Mouse (Mus musculus) neural tube, embryonic 14.5 days (tissue): ENCODE measurements around the gene Acp1. TPM values are rescaled to one million over a fixed set of nuclear protein-coding genes. Genes with fewer than 3 reads are reported as not detected.

Experiments
- ATAC-seq: fragments of 200-750 bp; cut with Nextera tagmentation; 2 replicates; pipeline ENCODE4 v1.8.0; 2017; ENCODE audit warnings: low read depth, mild to moderate bottlenecking, moderate TSS enrichment, moderate library complexity
- H3K27ac ChIP-seq: fragments of 300-500 bp; sonication (generic); 2 replicates; pipeline ENCODE4 v1.5.1; 2014; ENCODE audit warnings: low read depth, mild to moderate bottlenecking, control low read depth, low read length, moderate library complexity, mixed read lengths
- H3K27me3 ChIP-seq: fragments of 300-500 bp; sonication (generic); 2 replicates; pipeline ENCODE4 v1.6.1; 2014; ENCODE audit warnings: low read length; ENCODE audit not compliant: control insufficient read depth, insufficient read depth
- H3K36me3 ChIP-seq: fragments of 300-500 bp; sonication (generic); 2 replicates; pipeline ENCODE4 v1.6.1; 2014; ENCODE audit warnings: low read length, mixed read lengths; ENCODE audit not compliant: control insufficient read depth, insufficient read depth
- H3K4me1 ChIP-seq: fragments of 300-500 bp; sonication (generic); 2 replicates; pipeline ENCODE4 v1.6.1; 2014; ENCODE audit warnings: low read length; ENCODE audit not compliant: control insufficient read depth, insufficient read depth
- H3K4me2 ChIP-seq: fragments of 300-500 bp; sonication (generic); 2 replicates; pipeline ENCODE4 v1.6.1; 2014; ENCODE audit warnings: mild to moderate bottlenecking, low read depth, low read length, control low read depth
- H3K4me3 ChIP-seq: fragments of 300-500 bp; sonication (generic); 2 replicates; pipeline ENCODE4 v1.5.1; 2014; ENCODE audit warnings: low read depth, low read length, control low read depth, mixed read lengths
- H3K9ac ChIP-seq: fragments of 300-500 bp; sonication (generic); replicated peaks from 2 replicates; pipeline ENCODE4 v1.6.1; 2014; ENCODE audit warnings: low read depth, mild to moderate bottlenecking, control low read depth, low read length, mixed read lengths
- H3K9me3 ChIP-seq: fragments of 300-500 bp; sonication (generic); 2 replicates; pipeline ENCODE4 v1.6.1; 2016; ENCODE audit warnings: low read length; ENCODE audit not compliant: control insufficient read depth
- WGBS: fragments of 180-500 bp; shearing (Covaris S2); extraction: QIAGEN DNeasy Blood & Tissue Kit; methylation state at CpG from one replicate; pipeline ENCODE4 v1.1.7; 2014; 5-methylcytosine and 5-hydroxymethylcytosine counted together
- polyA plus RNA-seq: library from polyadenylated mRNA; unstranded; fragments of >200 nt; fragmentation: Nextera tagmentation; extraction: Ambion mirVana; gene quantifications from 2 replicates; pipeline ENCODE4 v1.2.1, GENCODE M21; 2014

Acp1 gene
- 116 and 130 TPM in 2 replicates for polyA plus RNA-seq

DNA sequence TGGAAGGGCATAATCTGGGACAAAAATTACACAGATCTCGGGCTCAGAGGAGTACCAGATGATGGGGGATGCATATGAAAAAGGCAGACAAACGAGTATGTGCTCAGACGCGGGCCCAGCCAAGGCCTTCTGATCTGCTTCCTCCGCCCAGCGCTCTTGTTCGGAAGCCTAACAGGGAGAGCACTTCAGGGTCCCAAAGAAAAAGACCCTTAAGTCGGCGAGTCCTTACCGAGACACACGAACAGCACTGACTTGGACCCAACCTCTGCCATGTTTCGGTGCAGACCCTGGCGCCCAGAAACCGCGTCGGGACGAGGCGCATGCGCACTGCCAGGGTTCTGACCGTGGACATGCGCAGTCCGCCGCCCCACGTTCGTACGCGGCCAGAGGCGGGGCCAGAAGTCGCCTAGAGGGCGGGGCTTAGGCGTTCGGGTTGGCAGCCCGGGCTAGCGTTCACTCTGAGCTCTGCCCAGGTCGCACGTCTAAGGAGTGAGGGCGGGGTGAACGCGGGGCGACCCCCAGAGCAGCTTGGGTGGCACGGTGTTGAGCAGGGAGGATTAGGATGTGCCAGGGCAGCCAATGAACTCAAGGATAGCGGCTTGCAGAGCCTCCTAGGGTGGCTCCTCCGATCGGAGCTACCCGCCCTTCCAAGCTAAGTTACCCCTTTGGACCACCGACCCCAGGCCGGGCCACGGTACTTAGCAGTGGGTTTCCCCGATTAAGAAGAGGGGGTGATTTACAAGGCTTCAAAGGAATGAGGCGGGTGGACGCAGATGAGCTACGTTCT is at the start of gene Acp1, which contains the start of gene Sh3yl1:
TSS of gene Acp1 (minus strand) at position 329 of the 787 bp plus-strand sequence.
TSS of gene Sh3yl1 (plus strand) at position 408 of the 787 bp plus-strand sequence.
- H3K4me2 ChIP-seq = peak within 1 kb of the TSS; percentile 94
- H3K9me3 ChIP-seq = no peaks in the 10 kb centered on the region
- peak within 1 kb of the TSS; percentile 45 for H3K4me3 ChIP-seq
- H3K27ac ChIP-seq = peak within 1 kb of the TSS; percentile 44; the same call in 1 of the 2 replicates
- peak within 1 kb of the TSS; percentile 58 for H3K9ac ChIP-seq
- ATAC-seq = peak; percentile 98
- H3K4me1 ChIP-seq = peaks cover 13% of the 10 kb centered on the region
- WGBS = under 1% methylated on average over 52 of the region's 52 CpGs
- H3K36me3 ChIP-seq = no peaks in the 10 kb centered on the region
- no peaks in the 10 kb centered on the region for H3K27me3 ChIP-seq

DNA sequence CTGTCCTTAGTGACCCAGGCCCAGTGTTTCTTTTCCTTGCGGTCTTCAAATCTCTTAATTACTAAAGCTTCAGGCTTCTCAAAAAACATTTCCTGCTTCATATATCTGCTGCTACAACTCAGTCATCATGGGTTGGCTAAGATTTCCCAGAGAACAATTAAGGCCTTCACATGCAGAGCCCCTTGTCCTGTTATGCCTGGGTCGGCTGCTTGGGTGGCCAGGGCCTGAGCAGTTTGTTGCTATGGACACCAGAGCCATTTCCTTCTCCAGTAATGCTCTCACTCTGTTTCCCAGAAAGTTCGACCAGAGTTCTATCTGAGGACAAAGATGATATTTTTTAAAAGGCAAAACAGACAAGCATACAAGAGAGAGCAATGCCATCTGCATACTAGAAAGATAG is 32.8 kb upstream of the Acp1 start:
- Histone ChIP-seq H3K4me3 (no peak overlapping the region), H3K9me3 (no peaks in the 10 kb centered on the region), H3K9ac (no peak overlapping the region), H3K27ac (no peak overlapping the region), H3K27me3 (no peaks in the 10 kb centered on the region), H3K4me1 (no peaks in the 10 kb centered on the region), H3K36me3 (peaks cover 12% of the 10 kb centered on the region; the same call in 1 of the 2 replicates), H3K4me2 (no peak overlapping the region)
- no peak for ATAC-seq
- WGBS = 41% methylated on average over 3 of the region's 3 CpGs

DNA sequence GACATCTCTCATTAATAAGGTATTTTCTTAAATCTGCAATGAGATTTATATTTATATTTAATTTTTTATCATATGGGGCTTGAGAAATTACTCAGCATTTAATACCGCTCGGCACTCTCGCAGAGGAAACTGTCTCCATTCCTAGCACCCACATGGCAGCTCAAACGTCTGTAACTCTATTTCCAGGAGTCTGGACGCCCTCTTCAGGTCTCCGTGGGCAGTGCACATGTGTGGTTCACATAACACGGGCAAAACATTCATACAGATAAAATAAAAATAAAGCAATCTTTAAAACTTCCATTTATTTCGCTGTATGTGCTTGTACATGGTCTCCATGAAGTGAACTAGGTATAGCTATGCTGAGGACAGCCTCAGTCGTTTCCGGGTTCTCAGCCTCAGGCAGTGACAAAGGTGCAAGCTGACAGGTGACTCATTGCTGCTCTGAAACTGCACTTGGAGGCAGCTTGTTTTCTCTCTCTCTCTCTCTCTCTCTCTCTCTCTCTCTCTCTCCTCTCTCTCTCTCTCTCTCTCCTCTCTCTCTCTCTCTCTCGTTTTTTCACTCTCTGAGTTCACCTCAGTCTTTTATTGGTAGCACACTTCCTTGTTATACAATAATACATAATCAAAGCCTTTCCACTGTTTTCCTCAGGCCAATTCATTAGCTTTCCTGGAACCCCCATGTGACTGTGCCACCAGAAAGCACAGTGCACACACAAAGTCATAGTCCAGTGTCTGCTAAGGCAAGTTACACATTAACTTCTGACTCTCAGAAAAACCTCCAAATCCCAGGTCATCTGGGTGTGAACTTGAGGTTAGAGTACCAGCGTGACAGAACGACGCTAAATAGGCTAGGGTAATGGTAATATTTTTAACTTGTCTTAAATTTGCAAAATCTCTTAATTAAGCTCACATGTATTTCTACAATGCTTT is 31.9 kb upstream of the Acp1 start:
- Histone ChIP-seq H3K36me3 (peaks cover 12% of the 10 kb centered on the region; the same call in 1 of the 2 replicates), H3K27ac (no peak overlapping the region), H3K27me3 (no peaks in the 10 kb centered on the region), H3K9me3 (no peaks in the 10 kb centered on the region), H3K9ac (no peak overlapping the region), H3K4me2 (no peak overlapping the region), H3K4me1 (no peaks in the 10 kb centered on the region), H3K4me3 (no peak overlapping the region)
- ATAC-seq = no peak
- WGBS = 85% methylated on average over 14 of the region's 14 CpGs

DNA sequence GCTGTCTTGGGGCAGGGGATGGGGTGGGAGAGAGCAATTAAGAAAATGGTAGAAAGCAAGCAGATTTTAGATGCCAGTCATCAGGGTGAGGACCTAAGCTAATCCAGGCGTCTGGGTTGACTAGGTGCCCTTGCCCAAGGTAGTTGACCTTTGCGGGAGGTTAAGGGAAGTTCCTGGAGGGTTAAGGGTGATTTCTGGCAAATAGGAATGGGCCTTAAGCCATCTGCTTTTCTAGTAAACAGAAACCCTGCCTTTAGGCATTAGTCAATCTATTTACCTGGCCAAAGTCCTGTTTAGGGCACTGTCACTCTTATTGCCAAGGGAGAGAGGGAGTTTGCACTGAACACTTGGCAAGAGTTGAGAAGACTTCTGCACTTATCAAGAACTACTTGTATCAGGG is 25.5 kb upstream of the Acp1 start:
- no peak overlapping the region for H3K4me2 ChIP-seq
- H3K9ac ChIP-seq = no peak overlapping the region
- 0 out of 2 replicates have a peak, but pooled peaks cover 4% of the 10 kb centered on the region for H3K36me3 ChIP-seq
- 83% methylated on average over 2 of the region's 2 CpGs for WGBS
- H3K9me3 ChIP-seq = no peaks in the 10 kb centered on the region
- no peak overlapping the region for H3K27ac ChIP-seq
- no peaks in the 10 kb centered on the region for H3K27me3 ChIP-seq
- H3K4me1 ChIP-seq = no peaks in the 10 kb centered on the region
- H3K4me3 ChIP-seq = no peak overlapping the region
- ATAC-seq = no peak

DNA sequence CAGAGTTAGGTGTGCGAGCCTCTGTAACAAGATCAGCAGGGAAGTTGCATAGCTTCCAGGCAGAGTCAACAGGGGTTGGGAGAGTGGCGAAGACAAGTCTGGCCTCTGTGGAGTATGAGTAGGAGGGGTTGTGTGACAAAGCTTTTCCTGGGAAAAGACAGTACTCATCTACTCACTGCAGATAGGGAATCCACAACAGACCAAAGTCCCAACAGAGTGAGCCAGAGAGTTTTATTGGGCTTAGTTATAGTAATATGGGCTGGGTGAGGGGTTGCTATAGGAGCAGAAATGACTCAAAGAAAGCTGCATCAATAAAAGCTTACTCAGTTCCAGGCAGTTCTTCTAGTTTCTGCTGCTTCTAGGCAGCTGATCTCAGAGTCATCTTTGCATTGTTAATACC is 21.9 kb upstream of the Acp1 start:
- no peaks in the 10 kb centered on the region for H3K27me3 ChIP-seq
- no peaks in the 10 kb centered on the region for H3K4me1 ChIP-seq
- WGBS = 81% methylated on average over 2 of the region's 2 CpGs
- no peak for ATAC-seq
- no peaks in the 10 kb centered on the region for H3K9me3 ChIP-seq
- no peak overlapping the region for H3K4me3 ChIP-seq
- 0 out of 2 replicates have a peak, but pooled peaks cover under 1% of the 10 kb centered on the region for H3K36me3 ChIP-seq
- no peak overlapping the region for H3K27ac ChIP-seq
- H3K4me2 ChIP-seq = no peak overlapping the region
- H3K9ac ChIP-seq = no peak overlapping the region

DNA sequence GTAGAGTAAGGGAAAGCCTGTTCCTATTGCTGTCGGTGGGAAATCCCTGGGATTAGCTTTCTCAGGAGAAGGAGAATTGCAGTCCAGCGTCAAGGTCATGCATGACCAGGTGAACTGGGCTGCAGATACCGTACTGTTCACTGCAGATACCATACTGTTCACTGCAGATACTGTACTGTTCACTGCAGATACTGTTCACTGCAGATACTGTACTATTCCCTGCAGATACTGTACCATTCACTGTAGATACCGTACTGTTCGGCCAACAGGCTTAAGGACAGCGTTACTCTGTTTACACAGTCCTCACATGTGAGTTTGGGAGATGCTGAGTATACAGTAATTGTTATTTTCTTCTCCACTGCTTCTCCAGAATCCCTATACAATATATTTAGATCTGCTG is 16.8 kb upstream of the Acp1 start:
- no peak overlapping the region for H3K4me2 ChIP-seq
- H3K27ac ChIP-seq = no peak overlapping the region
- 94% methylated on average over 6 of the region's 6 CpGs for WGBS
- no peaks in the 10 kb centered on the region for H3K9me3 ChIP-seq
- ATAC-seq = no peak
- H3K27me3 ChIP-seq = no peaks in the 10 kb centered on the region
- H3K4me1 ChIP-seq = no peaks in the 10 kb centered on the region
- no peak overlapping the region for H3K9ac ChIP-seq
- H3K36me3 ChIP-seq = peaks cover 6% of the 10 kb centered on the region; the same call in 1 of the 2 replicates
- H3K4me3 ChIP-seq = no peak overlapping the region

DNA sequence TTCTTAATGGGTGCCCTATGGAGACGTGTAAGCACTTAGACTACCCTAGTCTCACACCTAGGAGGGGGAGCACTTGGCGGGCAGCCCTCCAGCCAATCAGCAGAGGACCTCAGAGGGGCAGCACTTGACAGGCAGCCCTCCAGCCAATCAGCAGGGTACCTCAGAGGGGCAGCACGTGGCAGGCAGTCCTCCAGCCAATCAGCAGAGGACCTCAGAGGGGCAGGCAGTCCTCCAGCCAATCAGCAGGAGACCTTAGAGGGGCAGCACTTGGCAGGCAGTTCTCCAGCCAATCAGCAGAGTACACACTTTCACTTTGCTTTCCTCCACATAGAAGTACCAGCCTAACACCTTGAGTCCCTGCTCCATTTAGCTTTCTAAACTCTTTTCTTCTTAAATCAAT is 11.0 kb upstream of the Acp1 start:
- no peaks in the 10 kb centered on the region for H3K4me1 ChIP-seq
- no peak overlapping the region for H3K4me3 ChIP-seq
- no peak for ATAC-seq
- no peaks in the 10 kb centered on the region for H3K9me3 ChIP-seq
- no peak overlapping the region for H3K4me2 ChIP-seq
- H3K27me3 ChIP-seq = no peaks in the 10 kb centered on the region
- no peak overlapping the region for H3K27ac ChIP-seq
- 0 out of 2 replicates have a peak, but pooled peaks cover 3% of the 10 kb centered on the region for H3K36me3 ChIP-seq
- no peak overlapping the region for H3K9ac ChIP-seq
- WGBS = 87% methylated on average over 3 of the region's 3 CpGs

DNA sequence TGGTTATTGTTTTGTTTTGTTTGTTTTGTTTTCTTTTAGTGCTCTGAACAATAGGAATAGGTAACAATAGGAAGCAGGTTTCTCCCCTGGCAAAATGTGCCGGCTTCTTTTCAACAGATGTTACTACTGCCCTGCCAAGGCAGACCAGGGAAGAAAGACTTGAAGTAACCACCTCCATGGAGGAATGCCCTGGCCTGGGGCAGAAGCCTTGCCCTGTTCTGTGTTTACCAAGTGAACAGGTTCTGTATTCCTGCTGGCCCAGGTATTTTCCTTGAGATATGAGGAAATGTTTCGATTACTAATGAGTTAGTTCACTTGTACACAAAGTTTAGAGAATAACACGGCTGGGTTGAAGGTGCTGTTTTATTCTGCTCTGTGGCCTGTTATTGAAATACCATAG is 1.5 kb upstream of the Acp1 start:
- WGBS = 58% methylated on average over 3 of the region's 3 CpGs
- Histone ChIP-seq H3K4me3 (peak overlapping the region; percentile 45), H3K9ac (peak overlapping the region; percentile 58; the same call in 1 of the 2 replicates)

More for the DNA sequence above, 1.5 kb upstream of the Acp1 start:
- Histone ChIP-seq H3K4me2 (peak overlapping the region; percentile 65), H3K27ac (no peak overlapping the region), H3K4me1 (peaks cover 13% of the 10 kb centered on the region), H3K27me3 (no peaks in the 10 kb centered on the region), H3K36me3 (no peaks in the 10 kb centered on the region), H3K9me3 (no peaks in the 10 kb centered on the region)
- no peak for ATAC-seq
